Mouse (Mus musculus) CH12.LX (cell line): ENCODE data around the gene Parp9. TPM values are rescaled to one million over a fixed set of nuclear protein-coding genes. Genes with fewer than 3 reads are reported as not detected.

ENCODE experiments used
- DNase-seq: peaks from one replicate; pipeline ENCODE4 v3.0.0-alpha.2; 2013; ENCODE audit errors: extremely low read depth
- H3K27ac ChIP-seq: 2 replicates; pipeline ENCODE4 v1.5.1; 2012; ENCODE audit warnings: low read depth, mild to moderate bottlenecking, control low read depth, moderate library complexity; ENCODE audit not compliant: insufficient read depth
- H3K27me3 ChIP-seq: replicated peaks from 2 replicates; pipeline ENCODE3; 2012; ENCODE audit warnings: inconsistent platforms
- H3K36me3 ChIP-seq, 2 experiments: replicated peaks in 1 of 2; 2 replicates each; pipeline versions ENCODE3 to v1.6.1; 2012; ENCODE audit warnings: inconsistent platforms in 1 of 2, low read length in 1 of 2, mild to moderate bottlenecking in 1 of 2, mixed read lengths in 1 of 2, moderate library complexity in 1 of 2; ENCODE audit not compliant: control insufficient read depth in 1 of 2, insufficient read depth in 1 of 2
- H3K4me1 ChIP-seq, 2 experiments: 2 replicates each; pipeline ENCODE4 v1.6.1; 2012; ENCODE audit warnings: inconsistent platforms in 1 of 2, moderate library complexity in 1 of 2; ENCODE audit not compliant: insufficient read depth in 2 of 2, control insufficient read depth in 1 of 2
- H3K4me2 ChIP-seq: 2 replicates; pipeline ENCODE4 v1.6.1; 2012; ENCODE audit warnings: low read depth, mild to moderate bottlenecking, control low read depth; ENCODE audit not compliant: poor library complexity, insufficient read depth, severe bottlenecking
- H3K4me3 ChIP-seq, 3 experiments: fragments of 150-350 bp in 1 of 3; sonication (generic) in 1 of 3; replicated peaks in 1 of 3; 2 replicates each; pipeline versions ENCODE3 to v1.5.1; 2011 to 2012; ENCODE audit warnings: low read depth in 2 of 3, low read length in 2 of 3, mild to moderate bottlenecking in 2 of 3, moderate library complexity in 2 of 3, control low read depth in 1 of 3, improper control_type of control experiment in 1 of 3, inconsistent platforms in 1 of 3, mixed read lengths in 1 of 3; ENCODE audit not compliant: poor library complexity in 1 of 3
- H3K79me2 ChIP-seq: replicated peaks from 2 replicates; pipeline ENCODE4 v1.6.1; 2012; ENCODE audit warnings: mild to moderate bottlenecking, moderate library complexity; ENCODE audit not compliant: control insufficient read depth, poor library complexity, insufficient read depth, severe bottlenecking; ENCODE audit errors: extremely low read depth
- H3K9ac ChIP-seq: 2 replicates; pipeline ENCODE4 v1.6.1; 2012; ENCODE audit warnings: low read depth, mild to moderate bottlenecking, control low read depth, moderate library complexity; ENCODE audit not compliant: insufficient read depth
- H3K9me3 ChIP-seq: replicated peaks from 2 replicates; pipeline ENCODE3; 2012; ENCODE audit warnings: low read length, inconsistent platforms, mixed read lengths
- BHLHE40 ChIP-seq: IDR thresholded peaks from 2 replicates; pipeline ENCODE4 v1.6.1; 2011; ENCODE audit warnings: mild to moderate bottlenecking, low read depth, low read length, improper control_type of control experiment
- CHD1 ChIP-seq: IDR thresholded peaks from 2 replicates; pipeline ENCODE4 v1.6.1; 2012; ENCODE audit warnings: low read depth, low read length, improper control_type of control experiment, inconsistent platforms
- CHD2 ChIP-seq: IDR thresholded peaks from 2 replicates; pipeline ENCODE4 v1.6.1; 2011; ENCODE audit warnings: low read length, improper control_type of control experiment
- CTCF ChIP-seq, 2 experiments: IDR thresholded peaks in 1 of 2; conservative IDR thresholded peaks in 1 of 2; 2 replicates each; pipeline ENCODE4 v1.5.1; 2011 to 2012; ENCODE audit warnings: low read depth in 2 of 2, low read length in 2 of 2, improper control_type of control experiment in 1 of 2, inconsistent platforms in 1 of 2, mild to moderate bottlenecking in 1 of 2, moderate library complexity in 1 of 2
- E2F4 ChIP-seq: IDR thresholded peaks from 2 replicates; pipeline ENCODE4 v1.6.1; 2011; ENCODE audit warnings: low read depth, low read length, improper control_type of control experiment; ENCODE audit not compliant: insufficient replicate concordance
- ELF1 ChIP-seq: IDR thresholded peaks from 2 replicates; pipeline ENCODE4 v1.6.1; 2014; ENCODE audit warnings: low read depth, mild to moderate bottlenecking, inconsistent platforms, low read length, improper control_type of control experiment
- EP300 ChIP-seq: IDR thresholded peaks from 2 replicates; pipeline ENCODE4 v1.6.1; 2011; ENCODE audit warnings: low read length, improper control_type of control experiment
- ETS1 ChIP-seq: conservative IDR thresholded peaks from 2 replicates; pipeline ENCODE4 v1.6.1; 2012; ENCODE audit warnings: low read depth, mild to moderate bottlenecking, inconsistent platforms, low read length, improper control_type of control experiment, moderate library complexity
- GABPA ChIP-seq: IDR thresholded peaks from 2 replicates; pipeline ENCODE4 v1.6.1; 2012; ENCODE audit warnings: low read depth, low read length, improper control_type of control experiment, inconsistent platforms; ENCODE audit not compliant: insufficient replicate concordance
- HCFC1 ChIP-seq: IDR thresholded peaks from 2 replicates; pipeline ENCODE4 v1.6.1; 2012; ENCODE audit warnings: low read depth, mild to moderate bottlenecking, inconsistent platforms, low read length, improper control_type of control experiment
- IRF4 ChIP-seq: IDR thresholded peaks from 2 replicates; pipeline ENCODE4 v1.6.1; 2014; ENCODE audit warnings: low read depth, mild to moderate bottlenecking, inconsistent platforms, low read length, improper control_type of control experiment
- JUN ChIP-seq: IDR thresholded peaks from 2 replicates; pipeline ENCODE4 v1.6.1; 2011; ENCODE audit warnings: low read depth, mild to moderate bottlenecking, low read length, improper control_type of control experiment, moderate library complexity; ENCODE audit not compliant: insufficient read depth
- JUND ChIP-seq: conservative IDR thresholded peaks from 2 replicates; pipeline ENCODE4 v1.6.1; 2011; ENCODE audit warnings: low read depth, low read length, improper control_type of control experiment
- KAT2A ChIP-seq: IDR thresholded peaks from 2 replicates; pipeline ENCODE4 v1.6.1; 2012; ENCODE audit warnings: low read length, improper control_type of control experiment, inconsistent platforms; ENCODE audit not compliant: insufficient replicate concordance
- MAFK ChIP-seq: IDR thresholded peaks from 2 replicates; pipeline ENCODE4 v1.6.1; 2011; ENCODE audit warnings: low read length, improper control_type of control experiment; ENCODE audit not compliant: insufficient replicate concordance
- MAX ChIP-seq: IDR thresholded peaks from 2 replicates; pipeline ENCODE4 v1.6.1; 2011; ENCODE audit warnings: low read length, improper control_type of control experiment
- MAZ ChIP-seq: IDR thresholded peaks from 2 replicates; pipeline ENCODE4 v1.6.1; 2012; ENCODE audit warnings: low read depth, mild to moderate bottlenecking, inconsistent platforms, low read length, improper control_type of control experiment, moderate library complexity
- MEF2A ChIP-seq: IDR thresholded peaks from 2 replicates; pipeline ENCODE4 v1.6.1; 2014; ENCODE audit warnings: low read depth, mild to moderate bottlenecking, inconsistent platforms, low read length, improper control_type of control experiment, borderline replicate concordance
- MXI1 ChIP-seq: IDR thresholded peaks from 2 replicates; pipeline ENCODE4 v1.6.1; 2011; ENCODE audit warnings: mild to moderate bottlenecking, low read depth, low read length, improper control_type of control experiment
- MYC ChIP-seq: IDR thresholded peaks from 2 replicates; pipeline ENCODE4 v1.6.1; 2011; ENCODE audit warnings: low read depth, mild to moderate bottlenecking, improper control_type of control experiment, low read length
- NELFE ChIP-seq: IDR thresholded peaks from 2 replicates; pipeline ENCODE4 v1.6.1; 2011; ENCODE audit warnings: low read depth, low read length, improper control_type of control experiment
- NRF1 ChIP-seq: IDR thresholded peaks from 2 replicates; pipeline ENCODE4 v1.6.1; 2014; ENCODE audit warnings: low read depth, mild to moderate bottlenecking, inconsistent platforms, low read length, improper control_type of control experiment, moderate library complexity
- PAX5 ChIP-seq: IDR thresholded peaks from 2 replicates; pipeline ENCODE4 v1.6.1; 2012; ENCODE audit warnings: low read length, inconsistent platforms, mixed read lengths
- POLR2A ChIP-seq: IDR thresholded peaks from 2 replicates; pipeline ENCODE4 v1.6.1; 2011; ENCODE audit warnings: low read depth, mild to moderate bottlenecking, improper control_type of control experiment, low read length
- POLR2AphosphoS2 ChIP-seq: IDR thresholded peaks from 2 replicates; pipeline ENCODE4 v1.6.1; 2011; ENCODE audit warnings: low read depth, low read length, improper control_type of control experiment
- RAD21 ChIP-seq: IDR thresholded peaks from 2 replicates; pipeline ENCODE4 v1.6.1; 2011; ENCODE audit warnings: low read depth, mild to moderate bottlenecking, low read length, improper control_type of control experiment, moderate library complexity
- RCOR1 ChIP-seq: conservative IDR thresholded peaks from 2 replicates; pipeline ENCODE4 v1.6.1; 2012; ENCODE audit warnings: low read depth, mild to moderate bottlenecking, inconsistent platforms, low read length, improper control_type of control experiment
- SIN3A ChIP-seq: IDR thresholded peaks from 2 replicates; pipeline ENCODE4 v1.6.1; 2012; ENCODE audit warnings: low read length, improper control_type of control experiment, inconsistent platforms
- SMC3 ChIP-seq: IDR thresholded peaks from 2 replicates; pipeline ENCODE4 v1.6.1; 2011; ENCODE audit warnings: low read depth, low read length, improper control_type of control experiment
- TBP ChIP-seq: conservative IDR thresholded peaks from 2 replicates; pipeline ENCODE4 v1.6.1; 2011; ENCODE audit warnings: low read depth, low read length, improper control_type of control experiment
- TCF12 ChIP-seq: IDR thresholded peaks from 2 replicates; pipeline ENCODE4 v1.6.1; 2014; ENCODE audit warnings: low read depth, mild to moderate bottlenecking, inconsistent platforms, low read length, improper control_type of control experiment
- UBTF ChIP-seq: IDR thresholded peaks from 2 replicates; pipeline ENCODE4 v1.6.1; 2012; ENCODE audit warnings: low read depth, mild to moderate bottlenecking, inconsistent platforms, low read length, improper control_type of control experiment, moderate library complexity
- USF1 ChIP-seq: IDR thresholded peaks from 2 replicates; pipeline ENCODE4 v1.6.1; 2014; ENCODE audit warnings: low read depth, mild to moderate bottlenecking, inconsistent platforms, low read length, improper control_type of control experiment
- USF2 ChIP-seq: conservative IDR thresholded peaks from 2 replicates; pipeline ENCODE4 v1.6.1; 2011; ENCODE audit warnings: low read depth, low read length, improper control_type of control experiment
- ZC3H11A ChIP-seq: IDR thresholded peaks from 2 replicates; pipeline ENCODE4 v1.6.1; 2012; ENCODE audit warnings: low read depth, mild to moderate bottlenecking, inconsistent platforms, low read length, improper control_type of control experiment
- ZKSCAN1 ChIP-seq: IDR thresholded peaks from 2 replicates; pipeline ENCODE4 v1.6.1; 2012; ENCODE audit warnings: low read depth, inconsistent platforms, low read length, improper control_type of control experiment, borderline replicate concordance
- ZMIZ1 ChIP-seq: IDR thresholded peaks from 2 replicates; pipeline ENCODE4 v1.6.1; 2012; ENCODE audit warnings: low read depth, mild to moderate bottlenecking, inconsistent platforms, low read length, improper control_type of control experiment
- ZNF384 ChIP-seq: IDR thresholded peaks from 2 replicates; pipeline ENCODE4 v1.6.1; 2012; ENCODE audit warnings: low read depth, low read length, improper control_type of control experiment, inconsistent platforms
- dilution Hi-C: fragments of 300-500 bp; cut with MboI; formaldehyde crosslinking; loops from 2 replicates; pipeline ENCODE4 v1.14.3; 2020; ENCODE audit warnings: low sequenced_read_pairs; ENCODE audit not compliant: extremely low pct_unique_long_range_greater_than_20kb, extremely low pct_ligation_motif_present
- in situ Hi-C: fragments of 300-500 bp; cut with MboI; formaldehyde crosslinking; loops from 3 replicates; pipeline ENCODE4 v1.14.3; 2019; ENCODE audit warnings: low sequenced_read_pairs, low pct_ligation_motif_present, low pct_unique_long_range_greater_than_20kb, mixed read lengths
- polyA plus RNA-seq: library from polyadenylated mRNA; unstranded; fragments of >175 nt; gene quantifications from 2 replicates; pipeline ENCODE4 v1.2.1, GENCODE M21; 2012; ENCODE audit warnings: low read depth; ENCODE audit not compliant: insufficient read length
- total RNA-seq, 2 experiments: library from RNA; depleted of rRNA; stranded (reverse); fragments of 300-350 nt in 1 of 2; fragments of >200 nt in 1 of 2; gene quantifications; 2 replicates each; pipeline ENCODE4 v1.2.3; 2012 to 2014

Parp9 gene
- total and polyA plus RNA-seq, 3 experiments, result 30.3 to 53.1 (median 33.2) TPM

DNA sequence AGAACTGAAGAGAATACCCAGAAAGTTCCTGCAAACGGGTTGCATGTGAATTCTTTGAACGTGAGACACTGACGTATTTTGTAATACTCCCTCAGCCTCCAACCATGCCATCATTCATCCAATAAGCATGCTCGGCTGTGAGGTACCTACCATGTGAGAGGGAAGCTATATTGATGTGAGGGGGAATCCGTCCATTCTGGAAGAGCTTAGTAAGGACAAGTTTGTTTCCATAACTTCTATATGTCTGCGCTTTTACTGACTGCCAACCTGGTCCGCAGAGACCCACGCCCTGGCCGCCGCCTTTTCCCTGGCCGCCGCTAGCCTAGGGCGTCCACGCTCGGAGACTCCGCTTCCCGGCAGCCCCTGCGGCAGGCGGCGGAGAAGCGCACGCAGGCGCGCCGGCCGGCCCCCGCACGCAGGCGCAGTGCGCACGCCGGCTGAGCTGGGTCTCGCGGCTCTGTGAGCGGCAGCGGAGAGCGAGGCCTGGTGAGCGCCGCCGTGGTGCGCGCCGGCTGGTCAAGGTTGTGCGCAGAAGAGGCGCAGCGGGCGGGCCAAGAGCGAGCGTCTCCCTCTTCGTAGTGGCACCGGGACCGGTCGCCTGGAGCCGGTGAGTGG is 44.7 kb downstream of the Parp9 start:
- DNase-seq, result peak; percentile 90
- peaks cover 40% of the 10 kb centered on the region for H3K79me2 ChIP-seq
- peaks cover 2 to 33% of the 10 kb centered on the region in 2 experiments; a peak in 2 of 4 replicates for H3K4me1 ChIP-seq
- H3K4me2 ChIP-seq, result peak overlapping the region; percentile 77
- in situ Hi-C loops, result no loop called here
- peak overlapping the region; percentile 72 to 84 (median 82) for H3K4me3 ChIP-seq
- peaks cover 0 to 17% of the 10 kb centered on the region in 2 experiments for H3K36me3 ChIP-seq
- peak; percentile 68 for TF ChIP-seq MAZ
- TF ChIP-seq POLR2A, result peak; percentile 99
- no peak; the same call in 1 of the 2 replicates for TF ChIP-seq ETS1
- TF ChIP-seq USF1, result no peak
- TF ChIP-seq MAFK, result no peak
- peak; percentile 24; the same call in 1 of the 2 replicates for TF ChIP-seq GABPA
- TF ChIP-seq E2F4, result no peak
- peak; percentile 94 for TF ChIP-seq MXI1
- TF ChIP-seq BHLHE40, result peak; percentile 87
- TF ChIP-seq JUND, result no peak
- no peak for TF ChIP-seq CHD1
- TF ChIP-seq CTCF (conservative IDR thresholded peaks at IDR 0.05 in 1 of 2, IDR thresholded peaks at IDR 0.05 in 1 of 2; ENCODE audit: low read depth in 2 of 2, low read length in 2 of 2), result 0 out of 4 replicates have a peak, but pooled peaks of 1 of the 2 experiments have one; percentile 13
- TF ChIP-seq TCF12, result peak; percentile 96
- TF ChIP-seq CHD2, result peak; percentile 91
- peak; percentile 58; the same call in 1 of the 2 replicates for TF ChIP-seq ELF1
- TF ChIP-seq UBTF, result peak; percentile 76
- TF ChIP-seq TBP, result peak; percentile 77
- TF ChIP-seq NELFE, result peak; percentile 99
- peak; percentile 79 for TF ChIP-seq HCFC1
- TF ChIP-seq USF2, result no peak
- no peak for TF ChIP-seq ZNF384
- no peak for TF ChIP-seq PAX5
- TF ChIP-seq JUN, result no peak
- peak; percentile 95 for TF ChIP-seq POLR2AphosphoS2
- no peak for TF ChIP-seq ZKSCAN1
- TF ChIP-seq MYC, result peak; percentile 98
- TF ChIP-seq IRF4, result peak; percentile 60
- no peak for TF ChIP-seq RAD21
- no peak for TF ChIP-seq EP300
- no peak for TF ChIP-seq SMC3
- no peak; the same call in none of the 2 replicates for TF ChIP-seq RCOR1
- peak; percentile 68 for TF ChIP-seq SIN3A
- TF ChIP-seq MAX, result peak; percentile 91
- peak; percentile 83; the same call in 1 of the 2 replicates for TF ChIP-seq KAT2A
- TF ChIP-seq ZC3H11A, result no peak
- TF ChIP-seq NRF1, result peak; percentile 97
- peak; percentile 80 for TF ChIP-seq MEF2A
- TF ChIP-seq ZMIZ1, result peak; percentile 94
- H3K9ac ChIP-seq, result peak overlapping the region; percentile 91
- peak overlapping the region; percentile 94 for H3K27ac ChIP-seq
- no peaks in the 10 kb centered on the region for H3K27me3 ChIP-seq
- dilution Hi-C loops, result no loop called here
- no peaks in the 10 kb centered on the region for H3K9me3 ChIP-seq
